Mouse (Mus musculus): ENCODE data around the gene Spag16.

The Spag16 gene

DNA sequence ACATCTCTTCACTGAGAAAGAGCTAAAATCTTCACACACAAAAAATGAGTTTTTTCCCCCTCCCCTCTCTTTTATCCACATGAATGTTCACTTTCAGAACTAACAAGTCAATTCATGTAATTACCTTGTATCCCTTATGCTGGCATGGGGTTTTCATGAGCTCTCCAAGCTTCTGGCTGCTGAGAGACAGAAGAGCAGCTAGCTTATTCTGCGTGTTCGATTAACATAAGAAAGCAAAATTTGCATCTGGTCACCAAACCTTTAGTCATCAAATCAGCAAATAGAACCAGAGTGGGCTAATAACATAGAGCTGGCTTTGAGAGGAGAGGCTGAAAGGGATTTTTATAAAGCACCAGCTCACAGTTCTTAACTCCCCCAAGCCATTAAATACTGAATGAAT lies 700.4 kb downstream of the Spag16 start:
- 51% methylated on average over 2 of the region's 2 CpGs for WGBS

GRCm38 (mm10) chr1:70529771-70530170 lies 703.0 kb downstream of the Spag16 start:
- 66% methylated on average over 2 of the region's 2 CpGs for WGBS

DNA sequence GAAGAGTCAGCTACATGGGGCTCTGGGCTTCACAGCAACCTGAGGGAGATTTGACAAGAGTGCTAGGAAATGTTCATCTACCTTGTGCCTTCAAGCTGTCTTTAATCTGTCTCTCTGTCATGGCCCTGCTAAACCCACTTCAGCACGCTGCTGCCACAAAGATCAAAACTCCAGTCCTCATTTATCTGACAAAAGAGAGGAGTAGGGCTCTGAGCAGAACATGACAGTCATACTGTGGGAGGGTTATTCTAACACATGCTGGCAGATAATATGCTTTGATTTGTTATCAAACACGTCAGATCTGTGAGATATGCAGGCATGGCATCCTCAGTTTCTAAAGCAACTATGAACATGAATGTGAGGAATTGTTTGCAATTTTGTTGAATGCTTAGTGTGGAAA lies 725.1 kb downstream of the Spag16 start:
- 73% methylated on average over 2 of the region's 2 CpGs for WGBS

DNA sequence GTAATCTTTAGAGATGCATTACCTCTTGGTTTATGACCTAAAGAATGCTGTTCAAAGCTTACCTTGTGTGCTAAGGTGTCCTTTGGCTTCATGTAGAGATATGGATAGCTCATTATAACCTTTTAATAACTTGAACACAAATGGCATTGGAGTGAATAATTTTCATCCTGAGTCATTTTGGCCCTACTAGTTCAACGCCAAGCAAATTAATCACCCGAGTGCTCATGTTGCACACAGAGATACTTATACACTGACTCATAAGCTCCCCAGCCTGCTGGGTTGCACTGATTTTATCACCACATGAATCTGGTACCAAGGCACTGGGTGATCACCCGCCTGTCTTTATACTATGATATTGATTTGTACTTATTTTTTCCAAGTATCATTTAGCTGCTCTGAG lies 795.0 kb downstream of the Spag16 start:
- WGBS: 91% methylated on average over 3 of the region's 3 CpGs

- WGBS: 57% methylated on average over 5 of the region's 5 CpGs
Observed at GRCm38 (mm10) chr1:70624803-70625460, 798.2 kb downstream of the Spag16 start.

DNA sequence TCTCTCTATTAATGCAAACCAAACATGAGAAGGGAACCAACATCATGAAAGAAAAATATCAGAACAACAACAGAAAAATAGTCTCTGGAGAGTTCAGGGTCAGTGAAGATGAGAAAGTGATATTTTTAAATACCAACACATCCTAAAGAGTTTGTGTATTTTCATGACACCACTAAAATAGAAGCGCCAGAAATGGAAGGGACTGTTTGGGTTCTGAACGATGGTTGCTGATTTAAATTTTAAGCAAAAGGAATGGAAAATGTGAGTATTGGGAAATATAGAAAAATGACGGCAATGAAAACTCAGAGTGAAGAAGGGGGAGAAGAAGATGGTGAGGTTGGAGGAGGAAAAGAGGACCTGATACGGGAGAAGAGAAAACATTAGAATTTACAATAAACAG lies 825.9 kb downstream of the Spag16 start:
- WGBS: 60% methylated on average over 4 of the region's 4 CpGs

- 84% methylated on average over 2 of the region's 2 CpGs for WGBS
Observed at GRCm38 (mm10) chr1:70692529-70692928, 865.8 kb downstream of the Spag16 start.

DNA sequence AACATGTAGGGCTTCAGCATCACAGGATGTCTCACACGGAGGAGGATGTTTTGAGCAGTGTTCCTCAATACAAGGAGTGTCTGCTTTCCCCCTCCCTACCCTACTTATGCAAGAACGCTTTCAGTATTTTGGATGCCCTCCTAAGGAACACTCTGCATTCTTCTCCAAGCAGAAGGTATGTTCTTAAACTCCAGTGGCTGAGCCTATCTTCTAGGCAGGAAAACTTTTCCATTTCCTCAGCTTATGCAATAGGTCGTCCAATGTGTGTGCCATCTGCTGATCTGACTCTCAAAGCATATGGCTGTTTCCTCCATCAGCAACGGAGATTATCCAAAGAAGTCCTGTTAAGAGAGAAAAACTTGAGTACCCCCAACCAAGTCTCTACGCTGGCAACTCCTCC lies 873.5 kb downstream of the Spag16 start:
- WGBS: 61% methylated on average over 5 of the region's 5 CpGs

DNA sequence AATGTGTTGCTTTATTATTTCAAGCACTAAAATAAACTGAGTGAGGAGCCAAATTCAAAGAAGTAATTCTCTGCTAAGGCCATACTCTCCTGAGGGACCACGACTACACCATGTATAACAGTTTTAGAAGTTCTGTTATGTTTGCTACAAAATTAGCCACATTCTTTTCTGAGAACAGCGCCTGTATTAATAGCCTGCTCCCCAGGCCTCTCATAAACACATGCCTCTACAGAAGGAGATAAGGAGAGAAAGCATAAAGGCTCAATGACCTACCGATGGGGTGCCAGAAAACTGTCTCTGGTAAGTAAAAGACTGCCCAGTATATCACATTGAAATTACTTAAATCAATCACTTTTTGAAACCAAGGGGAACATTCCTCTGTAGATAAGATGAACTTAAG lies 877.2 kb downstream of the Spag16 start:
- 70% methylated on average over 3 of the region's 3 CpGs for WGBS

- WGBS: 72% methylated on average over 3 of the region's 3 CpGs
Observed at GRCm38 (mm10) chr1:70705821-70706220, 879.1 kb downstream of the Spag16 start.

GRCm38 (mm10) chr1:70725045-70725444 lies 898.3 kb downstream of the Spag16 start:
- 31% methylated on average over 5 of the region's 5 CpGs for WGBS

DNA sequence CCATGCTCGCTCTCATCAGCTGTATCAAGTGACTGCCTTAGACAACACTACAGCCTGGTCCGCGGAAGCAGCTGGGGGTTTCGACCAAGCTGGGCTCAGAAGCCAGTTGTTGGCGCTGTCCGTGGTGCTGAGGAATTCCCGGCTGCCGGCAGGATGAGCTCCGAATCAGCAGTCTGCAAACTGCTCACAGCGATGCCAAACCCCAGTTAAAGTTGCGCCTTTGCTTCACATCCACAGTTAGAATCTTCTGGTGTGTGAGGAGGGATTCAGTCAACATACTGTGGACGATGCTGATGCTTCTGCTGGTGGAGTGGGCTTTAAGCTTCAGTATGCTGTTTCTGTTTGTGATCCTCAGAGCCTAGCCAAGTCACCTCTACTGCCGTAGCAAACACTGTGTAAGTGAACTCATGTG lies 898.9 kb downstream of the Spag16 start, which contains the start of gene Vwc2l:
Vwc2l (plus strand) TSS at position 61 of the 412 bp plus-strand sequence.
- 3% methylated on average over 13 of the region's 13 CpGs for WGBS

Data from cerebral cortex, adult 2 months (tissue).